Mouse (Mus musculus) midbrain, postnatal 0 days (tissue): ENCODE results near the gene Rspo3. TPM values are rescaled to one million over a fixed set of nuclear protein-coding genes. Genes with fewer than 3 reads are reported as not detected.

Source experiments
- ATAC-seq: fragments of 200-750 bp; cut with Nextera tagmentation; 2 replicates; pipeline ENCODE4 v1.8.0; 2017; ENCODE audit warnings: moderate number of reproducible peaks, mild to moderate bottlenecking, moderate TSS enrichment, moderate library complexity; ENCODE audit not compliant: low FRiP score
- DNase-seq: peaks from one replicate; pipeline ENCODE4 v3.0.0-alpha.2; 2015; ENCODE audit warnings: low spot score
- H3K27ac ChIP-seq: fragments of 300-500 bp; sonication (generic); 2 replicates; pipeline ENCODE4 v1.5.1; 2014; ENCODE audit warnings: low read depth, mild to moderate bottlenecking, low read length, mixed read lengths
- H3K27me3 ChIP-seq: fragments of 300-500 bp; sonication (generic); 2 replicates; pipeline ENCODE4 v1.6.1; 2014; ENCODE audit warnings: low read length, control low read depth, mixed read lengths; ENCODE audit not compliant: insufficient read depth
- H3K36me3 ChIP-seq: fragments of 300-500 bp; sonication (generic); 2 replicates; pipeline ENCODE4 v1.6.1; 2014; ENCODE audit warnings: low read length, control low read depth, mixed read lengths; ENCODE audit not compliant: insufficient read depth
- H3K4me1 ChIP-seq: fragments of 300-500 bp; sonication (generic); 2 replicates; pipeline ENCODE4 v1.6.1; 2014; ENCODE audit warnings: mild to moderate bottlenecking, control low read depth, antibody characterized with exemption, low read length, mixed read lengths; ENCODE audit not compliant: insufficient read depth
- H3K4me2 ChIP-seq: fragments of 300-500 bp; sonication (generic); 2 replicates; pipeline ENCODE4 v1.6.1; 2014; ENCODE audit warnings: low read depth, mild to moderate bottlenecking, low read length, mixed read lengths; ENCODE audit not compliant: poor library complexity, severe bottlenecking
- H3K4me3 ChIP-seq: fragments of 300-500 bp; sonication (generic); 2 replicates; pipeline ENCODE4 v1.5.1; 2014; ENCODE audit warnings: low read depth, mild to moderate bottlenecking, low read length, moderate library complexity
- H3K9ac ChIP-seq: fragments of 300-500 bp; sonication (generic); replicated peaks from 2 replicates; pipeline ENCODE4 v1.6.1; 2014; ENCODE audit warnings: mild to moderate bottlenecking, low read length, moderate library complexity, mixed read lengths; ENCODE audit not compliant: poor library complexity, severe bottlenecking
- H3K9me3 ChIP-seq: fragments of 300-500 bp; sonication (generic); 2 replicates; pipeline ENCODE4 v1.6.1; 2016; ENCODE audit warnings: low read length, control low read depth
- CTCF ChIP-seq: IDR thresholded peaks from 2 replicates; pipeline ENCODE4 v1.5.1; 2016; ENCODE audit warnings: antibody characterized with exemption, mild to moderate bottlenecking
- WGBS: fragments of 180-500 bp; shearing (Covaris S2); extraction: QIAGEN DNeasy Blood & Tissue Kit; methylation state at CpG from one replicate; pipeline ENCODE4 v1.1.7; 2014; 5-methylcytosine and 5-hydroxymethylcytosine counted together
- polyA plus RNA-seq: library from polyadenylated mRNA; unstranded; fragments of >200 nt; fragmentation: Nextera tagmentation; extraction: Ambion mirVana; gene quantifications from 2 replicates; pipeline ENCODE4 v1.2.1, GENCODE M21; 2015
- total RNA-seq: library from RNA; depleted of rRNA; stranded (reverse); fragments of >200 nt; gene quantifications from 2 replicates; pipeline ENCODE4 v1.2.3, GENCODE M21; 2014

The Rspo3 gene
- total and polyA plus RNA-seq, 2 experiments from 2014 or later: 3.0 to 3.8 TPM

DNA sequence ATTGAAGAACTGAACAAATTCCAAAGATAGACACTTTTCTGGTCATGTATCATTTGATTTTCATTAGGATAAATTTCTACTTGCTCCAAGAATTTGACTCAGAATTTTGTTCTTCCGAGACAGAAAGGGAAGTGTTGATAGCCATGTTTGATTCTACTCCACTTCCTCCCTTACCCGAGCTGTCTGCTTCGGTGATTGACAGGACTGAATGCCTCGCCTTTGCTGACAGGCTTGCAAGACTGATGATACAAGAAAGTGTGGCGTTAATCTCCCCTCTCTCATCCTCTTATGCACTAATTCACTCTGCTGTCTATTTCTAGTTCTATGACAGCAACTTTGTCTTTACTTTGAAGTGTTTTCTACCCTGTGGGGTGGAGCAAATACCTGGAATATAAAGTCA is 65.2 kb downstream of the Rspo3 start:
- ATAC-seq: no peak
- no peaks in the 10 kb centered on the region for H3K9me3 ChIP-seq
- TF ChIP-seq CTCF: no peak
- 64% methylated on average over 5 of the region's 5 CpGs for WGBS
- no peak overlapping the region for H3K4me3 ChIP-seq
- H3K27ac ChIP-seq: no peak overlapping the region
- no peaks in the 10 kb centered on the region for H3K36me3 ChIP-seq
- no peaks in the 10 kb centered on the region for H3K27me3 ChIP-seq
- no peak overlapping the region for H3K4me2 ChIP-seq
- no peak for DNase-seq
- no peaks in the 10 kb centered on the region for H3K4me1 ChIP-seq
- no peak overlapping the region for H3K9ac ChIP-seq

DNA sequence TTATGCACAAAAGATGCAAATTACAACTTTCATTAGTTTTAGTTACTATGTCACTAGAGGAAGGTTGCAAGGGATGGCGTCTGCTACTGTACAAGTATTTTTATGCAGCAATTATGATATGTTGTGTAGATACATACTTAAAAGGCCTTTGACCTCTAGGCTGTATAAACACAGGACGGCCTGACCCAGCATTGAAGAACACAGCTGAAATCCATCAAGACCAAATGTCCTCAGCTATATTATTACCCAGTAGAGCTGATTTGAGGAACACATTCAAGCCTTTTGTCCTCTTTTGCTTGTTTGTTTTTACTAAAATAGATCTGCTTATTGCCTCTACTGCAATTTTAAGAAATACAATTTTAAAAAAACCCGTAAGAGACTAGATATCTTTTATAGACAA is 75.6 kb downstream of the Rspo3 start:
- Histone ChIP-seq H3K27me3 (no peaks in the 10 kb centered on the region), H3K4me2 (no peak overlapping the region)
- ATAC-seq: no peak

DNA sequence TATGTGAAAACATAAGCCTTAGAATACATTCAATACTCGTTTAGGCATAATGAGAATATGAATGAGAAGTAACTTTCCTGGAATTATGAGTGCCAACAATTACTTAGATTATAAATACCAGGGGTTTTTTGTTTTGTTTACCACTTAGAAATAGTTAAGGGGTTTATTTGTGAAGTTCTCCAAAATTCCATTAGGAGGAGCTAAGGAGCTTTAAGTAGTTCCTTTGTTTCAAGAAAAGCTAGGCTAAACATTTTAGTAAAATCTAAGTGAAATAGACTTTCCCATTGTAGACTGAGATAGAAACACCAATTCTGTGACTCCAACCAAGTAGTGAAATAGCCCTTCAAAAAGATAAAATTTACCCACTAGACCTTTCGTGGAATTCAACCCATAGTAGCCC is 76.0 kb downstream of the Rspo3 start:
- TF ChIP-seq CTCF: no peak
- ATAC-seq (no peak), DNase-seq (no peak)
- 77% methylated on average over 2 of the region's 2 CpGs for WGBS
- Histone ChIP-seq H3K9ac (no peak overlapping the region), H3K27ac (no peak overlapping the region), H3K4me3 (no peak overlapping the region), H3K4me1 (no peaks in the 10 kb centered on the region), H3K36me3 (no peaks in the 10 kb centered on the region), H3K4me2 (no peak overlapping the region), H3K27me3 (no peaks in the 10 kb centered on the region), H3K9me3 (no peaks in the 10 kb centered on the region)

More for the DNA sequence above, 75.6 kb downstream of the Rspo3 start:
- Histone ChIP-seq H3K36me3 (no peaks in the 10 kb centered on the region), H3K4me3 (no peak overlapping the region), H3K4me1 (no peaks in the 10 kb centered on the region), H3K9ac (no peak overlapping the region), H3K9me3 (no peaks in the 10 kb centered on the region), H3K27ac (no peak overlapping the region)
- 84% methylated on average over 3 of the region's 3 CpGs for WGBS
- DNase-seq: no peak
- TF ChIP-seq CTCF: no peak

DNA sequence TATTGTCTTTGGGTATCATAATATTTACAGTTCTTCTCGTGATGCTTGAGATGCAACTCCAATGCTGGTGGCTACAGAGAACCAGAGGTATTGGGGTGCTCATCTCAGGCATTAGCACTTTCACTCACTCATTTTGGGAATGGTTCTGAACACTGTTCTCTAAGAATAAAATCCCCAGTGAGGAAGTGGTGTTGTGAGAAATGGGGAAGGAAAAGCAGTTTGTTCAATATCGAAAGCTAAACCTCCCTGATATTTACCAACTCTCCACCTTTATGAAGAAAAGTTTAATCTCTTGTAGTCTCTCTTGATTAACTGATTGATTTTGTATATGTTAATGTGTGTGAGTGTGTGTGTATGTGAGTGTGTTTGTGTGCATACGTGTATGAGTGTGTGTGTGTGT is 90.6 kb downstream of the Rspo3 start:
- ATAC-seq (no peak), DNase-seq (no peak)
- no peak overlapping the region for H3K27ac ChIP-seq
- no peak overlapping the region for H3K4me2 ChIP-seq
- no peak overlapping the region for H3K4me3 ChIP-seq
- H3K9ac ChIP-seq: no peak overlapping the region
- H3K4me1 ChIP-seq: no peaks in the 10 kb centered on the region
- no peaks in the 10 kb centered on the region for H3K27me3 ChIP-seq
- TF ChIP-seq CTCF: no peak
- no peaks in the 10 kb centered on the region for H3K9me3 ChIP-seq
- WGBS: 90% methylated on average over 3 of the region's 3 CpGs
- no peaks in the 10 kb centered on the region for H3K36me3 ChIP-seq

DNA sequence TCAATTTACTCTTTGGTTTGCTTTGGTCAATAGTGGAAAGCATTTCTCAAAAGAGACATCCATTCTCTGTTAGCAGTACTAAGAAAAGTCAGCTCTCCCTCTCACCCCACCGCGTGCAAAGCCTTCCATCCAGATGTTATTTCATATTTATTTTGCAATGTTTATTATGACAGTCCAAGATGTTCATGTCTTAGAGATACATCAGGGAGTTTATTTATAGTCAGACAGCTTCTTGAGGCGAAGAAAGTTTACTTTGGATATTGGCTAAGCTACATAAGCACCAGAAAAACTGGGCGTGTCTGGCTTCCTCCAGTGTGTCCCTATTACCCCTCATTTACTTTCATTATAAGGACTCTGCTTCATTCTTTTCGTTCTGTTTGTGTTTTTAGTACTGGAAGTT is 94.4 kb downstream of the Rspo3 start:
- Histone ChIP-seq H3K4me1 (no peaks in the 10 kb centered on the region), H3K9ac (no peak overlapping the region), H3K9me3 (no peaks in the 10 kb centered on the region), H3K36me3 (no peaks in the 10 kb centered on the region), H3K27ac (no peak overlapping the region), H3K27me3 (no peaks in the 10 kb centered on the region), H3K4me2 (no peak overlapping the region), H3K4me3 (no peak overlapping the region)
- DNase-seq (no peak), ATAC-seq (no peak)
- TF ChIP-seq CTCF: no peak
- WGBS: 85% methylated on average over 5 of the region's 5 CpGs

DNA sequence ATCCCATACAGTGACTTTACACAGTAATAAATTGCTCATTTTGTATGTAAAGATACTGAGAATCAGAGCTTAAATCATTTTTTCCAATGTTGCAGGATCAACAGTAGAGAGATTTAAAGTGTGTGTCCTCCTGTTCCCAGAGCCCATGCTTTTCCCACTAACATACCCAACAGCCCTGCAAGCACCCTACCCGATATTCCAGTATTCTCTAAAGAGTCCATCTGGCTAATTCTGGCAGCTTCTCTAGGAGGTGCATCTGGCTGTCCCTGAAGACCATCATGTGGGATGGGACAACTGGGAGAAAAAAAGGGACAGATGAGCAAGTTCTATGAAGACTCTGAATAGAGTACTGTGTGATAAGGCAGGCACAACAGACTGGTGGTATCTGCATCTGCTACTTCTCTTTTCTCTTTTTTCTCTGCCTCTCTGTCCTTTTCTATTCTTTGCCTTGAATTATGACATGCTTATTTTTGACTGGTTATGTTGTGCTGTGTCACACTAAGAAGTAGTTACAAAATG is 102.7 kb downstream of the Rspo3 start:
- Histone ChIP-seq H3K27me3 (no peaks in the 10 kb centered on the region), H3K9ac (no peak overlapping the region), H3K9me3 (no peaks in the 10 kb centered on the region), H3K36me3 (no peaks in the 10 kb centered on the region), H3K27ac (no peak overlapping the region), H3K4me3 (no peak overlapping the region), H3K4me2 (no peak overlapping the region), H3K4me1 (no peaks in the 10 kb centered on the region)
- TF ChIP-seq CTCF: no peak
- 87% methylated on average over 1 of the region's 1 CpGs for WGBS
- DNase-seq (no peak), ATAC-seq (no peak)
